Comparison of ENCODE assay signal across 8 mouse cellular contexts in genomic region chr14:52103856-52104676, GRCm38 (mm10). TPM values are rescaled to one million over a fixed set of nuclear protein-coding genes. Genes with fewer than 3 reads are reported as not detected.
DNase-seq lines count a peak whose midpoint lies in the region; ATAC-seq lines count a peak whose summit lies in the region.

Gene Hnrnpc, minus strand, starts transcription at chr14:52104028.

- H3K27me3 ChIP-seq in intestine, embryonic 14.5 days (replicated peaks; ENCODE audit: control insufficient read depth, insufficient read depth, low read length), result no peaks in the 10 kb centered on the region

- intact Hi-C loops in left cerebral cortex, postnatal 14 days (cut with DNase I), result loop anchor here (5.0 kb wide), 1 partner anchor 82 kb away; the partner anchor contains the start of gene Zfp219

- under 1% methylated on average over 50 of the region's 50 CpGs for WGBS in intestine, embryonic 14.5 days

- peak within 1 kb of the TSS; percentile 85 for H3K4me3 ChIP-seq in intestine, embryonic 14.5 days (ENCODE audit: low read depth, low read length)

- H3K4me2 ChIP-seq in intestine, embryonic 14.5 days (ENCODE audit: low read length), result peak within 1 kb of the TSS; percentile 89

- H3K4me1 ChIP-seq in intestine, embryonic 14.5 days (replicated peaks; ENCODE audit: control insufficient read depth, insufficient read depth, low read length), result peaks cover 24% of the 10 kb centered on the region

- H3K27ac ChIP-seq in intestine, embryonic 14.5 days (ENCODE audit: low read depth), result peak within 1 kb of the TSS; percentile 94

- DNase-seq in adrenal gland, adult 18-20 months (ENCODE audit: low spot score in 2 of 2), result peak; percentile 100
- peak; percentile 100 for DNase-seq in embryo, embryonic 11 days
- DNase-seq in gastrocnemius, postnatal 25 days, result peak; percentile 100
- peak; percentile 100 for DNase-seq in intestine, embryonic 14.5 days (ENCODE audit: low spot score)
- DNase-seq in left cerebral cortex, postnatal 14 days (ENCODE audit: low spot score in 2 of 2), result peak; percentile 100
- DNase-seq in mesoderm, embryonic 11.5 days (ENCODE audit: low read depth, low spot score), result peak; percentile 100
- DNase-seq in right cerebral cortex, postnatal 36 days (ENCODE audit: low spot score in 2 of 2), result peak; percentile 100
- DNase-seq in yolk sac, embryonic 10.5 days (ENCODE audit: low spot score), result peak; percentile 100

- peak within 1 kb of the TSS; percentile 100 for H3K9ac ChIP-seq in intestine, embryonic 14.5 days (ENCODE audit: low read length)

- peaks cover 13% of the 10 kb centered on the region; the same call in 1 of the 2 replicates for H3K36me3 ChIP-seq in intestine, embryonic 14.5 days (ENCODE audit: control insufficient read depth, insufficient read depth, low read length)

- ATAC-seq in intestine, embryonic 14.5 days (replicated peaks; ENCODE audit: low FRiP score, low TSS enrichment, low read depth), result peak; percentile 98

- H3K9me3 ChIP-seq in intestine, embryonic 14.5 days (ENCODE audit: control insufficient read depth, low read length), result no peaks in the 10 kb centered on the region

RNA-seq across cellular contexts. Expression of gene Hnrnpc, which starts in this region (rescaled TPM):
- total RNA-seq in adrenal gland, adult 18-20 months (2021), result 100 to 1,000 TPM; 285 to 298 TPM
- total RNA-seq in gastrocnemius, postnatal 25 days (2021), result 10 to 100 TPM; 71.5 to 72.2 TPM
- 530 and 607 TPM in 2 replicates for polyA plus RNA-seq in intestine, embryonic 14.5 days (2014; fragmentation: Nextera tagmentation; extraction: Ambion mirVana)
- 100 to 1,000 TPM; 194 to 206 TPM for total RNA-seq in left cerebral cortex, postnatal 14 days (2021)

Comparison
In these comparisons a context has a peak if more than half of its experiments do, and no peak if none do; other contexts are left out.
1. Peak in every context shown above with its lines: DNase-seq, ATAC-seq, H3K4me3 ChIP-seq and H3K27ac ChIP-seq.